Mouse (Mus musculus): ENCODE data around the gene Gm14525. TPM values are rescaled to one million over a fixed set of nuclear protein-coding genes. Genes with fewer than 3 reads are reported as not detected.
"Not testable (repeated sequence)": the region's sequence is repeated elsewhere in the genome, so short reads cannot be mapped to it uniquely, and the experiment has no call there.

Gene Gm14525
- polyA plus RNA-seq (2012) = not detected in 2 replicates

- H3K36me3 ChIP-seq (ENCODE audit: control insufficient read depth); H3K4me3 ChIP-seq (replicated peaks); H3K27me3 ChIP-seq (ENCODE audit: control insufficient read depth); H3K4me1 ChIP-seq (ENCODE audit: control insufficient read depth); H3K9me3 ChIP-seq (ENCODE audit: control insufficient read depth, low read length): not testable (repeated sequence)
Measured at GRCm38 (mm10) chrX:26702538-26702937, at the start of gene Gm14525. Gene Gm14525 (minus strand): TSS chrX:26702638.

Other genes starting within 250 kb of the Gm14525 start
- not detected in 2 replicates for gene Slx, start 157.1 kb downstream of the Gm14525 start, polyA plus RNA-seq (2012)
- not detected in 2 replicates for gene Gm6121, start 233.1 kb upstream of the Gm14525 start, polyA plus RNA-seq (2012)